ENCODE assay signal across 25 mouse cellular contexts in genomic region chr11:53229011-53229410, GRCm38 (mm10).
A peak's percentile ranks its signal among the peaks of the same experiment; 100 is the strongest.
DNase-seq lines count a peak whose midpoint lies in the region; ATAC-seq lines count a peak whose summit lies in the region.
"Had no signal": no experiment of that assay in that cellular context is flagged by ENCODE, and none has a peak within 500 bp of the region (broad histone marks: within the 10 kb centered on the region; RNA-seq: fewer than 3 reads in every experiment).

No protein-coding gene starts in this region.

- no peaks in the 10 kb centered on the region for H3K36me3 ChIP-seq in intestine, embryonic 16.5 days (ENCODE audit: control insufficient read depth, insufficient read depth, low read length)
- H3K36me3 ChIP-seq in hindbrain, embryonic 12.5 days, result no peaks in the 10 kb centered on the region
- H3K36me3 ChIP-seq: embryonic facial prominence, embryonic 13.5 days; limb, embryonic 12.5 days; liver, embryonic 12.5 days; neural tube, embryonic 13.5 days had no signal

- no peak overlapping the region for H3K4me3 ChIP-seq in intestine, embryonic 16.5 days (ENCODE audit: low read length)
- H3K4me3 ChIP-seq in hindbrain, embryonic 12.5 days, result no peak overlapping the region
- H3K4me3 ChIP-seq: embryonic facial prominence, embryonic 13.5 days; heart, adult 2 months; limb, embryonic 12.5 days; liver, embryonic 12.5 days; megakaryocyte, embryonic 14.5 days; neural tube, embryonic 13.5 days had no signal

- H3K27ac ChIP-seq in intestine, embryonic 16.5 days (ENCODE audit: low read length), result no peak overlapping the region
- H3K27ac ChIP-seq in hindbrain, embryonic 12.5 days, result no peak overlapping the region
- H3K27ac ChIP-seq: embryonic facial prominence, embryonic 13.5 days; heart, adult 2 months; hindbrain, postnatal 0 days; limb, embryonic 12.5 days; liver, embryonic 12.5 days; neural tube, embryonic 13.5 days had no signal

- H3K4me2 ChIP-seq in intestine, embryonic 16.5 days (ENCODE audit: low read depth, low read length), result no peak overlapping the region
- no peak overlapping the region for H3K4me2 ChIP-seq in hindbrain, embryonic 12.5 days (replicated peaks)
- H3K4me2 ChIP-seq: embryonic facial prominence, embryonic 13.5 days; limb, embryonic 12.5 days; liver, embryonic 12.5 days; neural tube, embryonic 13.5 days had no signal

- no peak overlapping the region for H3K9ac ChIP-seq in intestine, embryonic 16.5 days (ENCODE audit: low read depth, low read length)
- no peak overlapping the region for H3K9ac ChIP-seq in hindbrain, embryonic 12.5 days
- H3K9ac ChIP-seq: embryonic facial prominence, embryonic 13.5 days; limb, embryonic 12.5 days; liver, embryonic 12.5 days; neural tube, embryonic 13.5 days had no signal

- DNase-seq in layer of hippocampus, adult 18-20 months (ENCODE audit: low spot score in 2 of 2), result peak; percentile 9 to 41
- no peak for DNase-seq in layer of hippocampus, postnatal 25 days (ENCODE audit: extremely low spot score in 1 of 2, low spot score in 1 of 2)
- DNase-seq in frontal cortex, postnatal 14 days (ENCODE audit: low spot score in 2 of 2), result peak; percentile 16 to 48
- peak; percentile 70 for DNase-seq in layer of hippocampus, adult 9-11 months
- DNase-seq in right cerebral cortex, postnatal 10 days (ENCODE audit: low spot score in 2 of 2), result peak; percentile 52 to 70
- no peak for DNase-seq in adrenal gland, postnatal 14 days
- DNase-seq: B cell, adult 2 months; cerebellum, adult 9-10 months; gastrocnemius, postnatal 10 days; heart, adult 2 months; heart, postnatal 4 days; kidney, adult 18-20 months; kidney, postnatal 14 days; lung, adult 2 months; midbrain, embryonic 14.5 days; thymus, postnatal 36 days had no signal

- H3K9me3 ChIP-seq in intestine, embryonic 16.5 days (ENCODE audit: control insufficient read depth, low read length), result no peaks in the 10 kb centered on the region
- 0 out of 2 replicates have a peak, but pooled peaks cover 6% of the 10 kb centered on the region for H3K9me3 ChIP-seq in hindbrain, embryonic 12.5 days (replicated peaks)
- H3K9me3 ChIP-seq: embryonic facial prominence, embryonic 13.5 days; neural tube, embryonic 13.5 days had no signal

- no peak for ATAC-seq in intestine, embryonic 16.5 days
- ATAC-seq in hindbrain, embryonic 12.5 days (ENCODE audit: low FRiP score), result no peak
- ATAC-seq: forebrain, embryonic 14.5 days; hindbrain, postnatal 0 days; liver, embryonic 12.5 days had no signal

- H3K27me3 ChIP-seq in intestine, embryonic 16.5 days (replicated peaks; ENCODE audit: control insufficient read depth, insufficient read depth, low read length), result no peaks in the 10 kb centered on the region
- no peaks in the 10 kb centered on the region for H3K27me3 ChIP-seq in hindbrain, embryonic 12.5 days
- H3K27me3 ChIP-seq: embryonic facial prominence, embryonic 13.5 days; limb, embryonic 12.5 days; liver, embryonic 12.5 days; neural tube, embryonic 13.5 days had no signal

- no peaks in the 10 kb centered on the region for H3K4me1 ChIP-seq in intestine, embryonic 16.5 days (ENCODE audit: control insufficient read depth, insufficient read depth, low read length)
- no peaks in the 10 kb centered on the region for H3K4me1 ChIP-seq in hindbrain, embryonic 12.5 days
- H3K4me1 ChIP-seq: embryonic facial prominence, embryonic 13.5 days; limb, embryonic 12.5 days; liver, embryonic 12.5 days had no signal

- 85% methylated on average over 3 of the region's 3 CpGs for WGBS in intestine, embryonic 16.5 days
- 82% methylated on average over 3 of the region's 3 CpGs for WGBS in hindbrain, embryonic 12.5 days

Comparison
In these comparisons a context has a peak if more than half of its experiments do, and no peak if none do; other contexts are left out.
1. DNase-seq: peak in layer of hippocampus, adult 18-20 months (2 of 2), frontal cortex, postnatal 14 days (2 of 2), layer of hippocampus, adult 9-11 months (single experiment) and right cerebral cortex, postnatal 10 days (2 of 2); none in layer of hippocampus, postnatal 25 days (0 of 2) and adrenal gland, postnatal 14 days (single experiment).